Mouse (Mus musculus): ENCODE results near the gene Ralgps2.

The Ralgps2 gene

GRCm38 (mm10) chr1:156939251-156940141, at the start of gene Ralgps2:
Gene Ralgps2, minus strand, starts transcription at chr1:156939626.
- peak; percentile 60 for DNase-seq

GRCm38 (mm10) chr1:156987576-156987975, 48.1 kb upstream of the Ralgps2 start:
- DNase-seq = no peak

GRCm38 (mm10) chr1:156986641-156987345, 47.4 kb upstream of the Ralgps2 start:
- DNase-seq = no peak

- DNase-seq = no peak
Measured at GRCm38 (mm10) chr1:156985657-156986640, 46.5 kb upstream of the Ralgps2 start.

- no peak for DNase-seq
Measured at GRCm38 (mm10) chr1:156983009-156983870, 43.8 kb upstream of the Ralgps2 start.

- no peak for DNase-seq
Measured at GRCm38 (mm10) chr1:156981975-156982374, 42.5 kb upstream of the Ralgps2 start.

- no peak for DNase-seq
Measured at GRCm38 (mm10) chr1:156979722-156980121, 40.3 kb upstream of the Ralgps2 start.

- DNase-seq = no peak
Measured at GRCm38 (mm10) chr1:156978656-156979055, 39.2 kb upstream of the Ralgps2 start.

GRCm38 (mm10) chr1:156973857-156974256, 34.4 kb upstream of the Ralgps2 start:
- DNase-seq = no peak

GRCm38 (mm10) chr1:156972391-156972790, 33.0 kb upstream of the Ralgps2 start:
- no peak for DNase-seq

GRCm38 (mm10) chr1:156971206-156971811, 31.9 kb upstream of the Ralgps2 start:
- no peak for DNase-seq

- no peak for DNase-seq
Measured at GRCm38 (mm10) chr1:156970641-156971040, 31.2 kb upstream of the Ralgps2 start.

GRCm38 (mm10) chr1:156968107-156968506, 28.7 kb upstream of the Ralgps2 start:
- no peak for DNase-seq

- DNase-seq = no peak
Measured at GRCm38 (mm10) chr1:156964586-156964932, 25.1 kb upstream of the Ralgps2 start.

GRCm38 (mm10) chr1:156963871-156964585, 24.6 kb upstream of the Ralgps2 start:
- peak; percentile 19 for DNase-seq

GRCm38 (mm10) chr1:156961481-156962265, 22.2 kb upstream of the Ralgps2 start:
- DNase-seq = no peak

GRCm38 (mm10) chr1:156959004-156959403, 19.6 kb upstream of the Ralgps2 start:
- DNase-seq = no peak

- no peak for DNase-seq
Measured at GRCm38 (mm10) chr1:156957360-156957759, 17.9 kb upstream of the Ralgps2 start.

- DNase-seq = no peak
Measured at GRCm38 (mm10) chr1:156955926-156956760, 16.7 kb upstream of the Ralgps2 start.

Measured in cerebellum, adult 9-10 months (tissue).